ENCODE assay signal across 26 mouse cellular contexts in the genomic region with DNA sequence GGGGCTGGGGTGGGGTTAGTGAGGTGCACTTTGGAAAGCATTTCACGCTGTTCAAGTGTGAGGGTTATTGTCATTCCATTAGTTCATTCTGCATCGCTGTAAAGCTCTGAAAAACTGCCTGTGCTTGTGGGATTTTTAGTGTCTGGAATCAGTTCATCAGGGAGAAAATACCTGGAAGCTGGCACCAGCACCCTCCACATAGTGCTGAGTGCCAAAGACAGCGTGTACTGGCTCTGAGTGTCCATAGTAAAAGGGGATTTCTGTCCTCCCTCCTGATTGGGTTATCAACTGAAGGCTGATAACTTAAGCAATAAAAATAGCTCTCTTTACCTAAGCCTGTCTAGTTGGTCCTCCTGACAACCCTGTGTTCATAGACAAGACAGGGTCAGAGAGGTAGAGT. TPM values are rescaled to one million over a fixed set of nuclear protein-coding genes. Genes with fewer than 3 reads are reported as not detected.
A peak's percentile ranks its signal among the peaks of the same experiment; 100 is the strongest.
DNase-seq lines count a peak whose midpoint lies in the region; ATAC-seq and TF ChIP-seq lines count a peak whose summit lies in the region.
"Had no signal": no experiment of that assay in that cellular context is flagged by ENCODE, and none has a peak within 500 bp of the region (broad histone marks: within the 10 kb centered on the region; RNA-seq: fewer than 3 reads in every experiment).

No protein-coding gene starts in this region.

- no peaks in the 10 kb centered on the region for H3K36me3 ChIP-seq in intestine, embryonic 16.5 days (ENCODE audit: control insufficient read depth, insufficient read depth, low read length)
- H3K36me3 ChIP-seq in intestine, postnatal 0 days (ENCODE audit: control insufficient read depth, insufficient read depth), result no peaks in the 10 kb centered on the region
- H3K36me3 ChIP-seq: embryonic facial prominence, embryonic 15.5 days; forebrain, embryonic 10.5 days; G1E; heart, embryonic 10.5 days had no signal

- 55% methylated on average over 3 of the region's 3 CpGs for WGBS in intestine, embryonic 16.5 days
- 37% methylated on average over 3 of the region's 3 CpGs for WGBS in intestine, postnatal 0 days

- ATAC-seq in cerebellum, adult (ENCODE audit: insufficient number of reproducible peaks, low FRiP score, low TSS enrichment), result peak; percentile 56; the same call in 1 of the 2 replicates
- 0 out of 2 replicates have a peak, but pooled peaks have one; percentile 21 for ATAC-seq in intestine, embryonic 16.5 days
- no peak for ATAC-seq in intestine, postnatal 0 days
- ATAC-seq: CD4-positive, CD25-positive, alpha-beta regulatory T cell, adult 4 months; forebrain, embryonic 14.5 days; hindbrain, postnatal 0 days had no signal

- no peaks in the 10 kb centered on the region for H3K27me3 ChIP-seq in intestine, embryonic 16.5 days (replicated peaks; ENCODE audit: control insufficient read depth, insufficient read depth, low read length)
- no peaks in the 10 kb centered on the region for H3K27me3 ChIP-seq in intestine, postnatal 0 days (replicated peaks; ENCODE audit: control insufficient read depth, insufficient read depth, low read length)
- H3K27me3 ChIP-seq: embryonic facial prominence, embryonic 15.5 days; hindbrain, embryonic 13.5 days had no signal

- H3K4me2 ChIP-seq in intestine, embryonic 16.5 days (ENCODE audit: low read depth, low read length), result no peak overlapping the region
- H3K4me2 ChIP-seq in intestine, postnatal 0 days (replicated peaks; ENCODE audit: low read depth), result no peak overlapping the region
- H3K4me2 ChIP-seq: embryonic facial prominence, embryonic 15.5 days; hindbrain, embryonic 13.5 days had no signal

- H3K4me1 ChIP-seq in intestine, embryonic 16.5 days (ENCODE audit: control insufficient read depth, insufficient read depth, low read length), result peaks cover 2% of the 10 kb centered on the region; the same call in 1 of the 2 replicates
- no peaks in the 10 kb centered on the region for H3K4me1 ChIP-seq in intestine, postnatal 0 days (replicated peaks; ENCODE audit: control insufficient read depth, insufficient read depth, low read length)
- H3K4me1 ChIP-seq: embryonic facial prominence, embryonic 15.5 days; forebrain, embryonic 10.5 days; hindbrain, embryonic 13.5 days had no signal

- no peak overlapping the region for H3K4me3 ChIP-seq in intestine, embryonic 16.5 days (ENCODE audit: low read length)
- H3K4me3 ChIP-seq in intestine, postnatal 0 days (ENCODE audit: low read depth, low read length), result no peak overlapping the region
- H3K4me3 ChIP-seq: embryonic facial prominence, embryonic 15.5 days; erythroblast, embryonic 14.5 days; forebrain, embryonic 10.5 days; heart, embryonic 10.5 days; hindbrain, embryonic 13.5 days had no signal

- no peak for TF ChIP-seq CTCF in intestine, postnatal 0 days (IDR thresholded peaks at IDR 0.05; ENCODE audit: low read depth)

- H3K27ac ChIP-seq in intestine, embryonic 16.5 days (ENCODE audit: low read length), result no peak overlapping the region
- H3K27ac ChIP-seq in intestine, postnatal 0 days (ENCODE audit: low read depth, low read length), result no peak overlapping the region
- H3K27ac ChIP-seq: embryonic facial prominence, embryonic 15.5 days; forebrain, embryonic 10.5 days; heart, embryonic 10.5 days; hindbrain, embryonic 13.5 days; hindbrain, postnatal 0 days had no signal

- H3K9me3 ChIP-seq in intestine, embryonic 16.5 days (ENCODE audit: control insufficient read depth, low read length), result no peaks in the 10 kb centered on the region
- H3K9me3 ChIP-seq in intestine, postnatal 0 days (ENCODE audit: control insufficient read depth), result no peaks in the 10 kb centered on the region
- H3K9me3 ChIP-seq: embryonic facial prominence, embryonic 15.5 days; forebrain, embryonic 10.5 days; G1E; heart, embryonic 10.5 days; hindbrain, embryonic 13.5 days had no signal

- H3K9ac ChIP-seq in intestine, embryonic 16.5 days (ENCODE audit: low read depth, low read length), result no peak overlapping the region
- no peak overlapping the region for H3K9ac ChIP-seq in intestine, postnatal 0 days (ENCODE audit: low read depth, low read length)
- H3K9ac ChIP-seq: embryonic facial prominence, embryonic 15.5 days; hindbrain, embryonic 13.5 days had no signal

- no peak for DNase-seq in cerebellum, adult 8-10 months
- DNase-seq in cerebellum, adult 9-10 months, result peak; percentile 77
- DNase-seq in left cerebral cortex, adult 9 months (ENCODE audit: low spot score in 2 of 2), result no peak
- no peak for DNase-seq in urinary bladder, postnatal 14 days (ENCODE audit: low spot score)
- DNase-seq: adrenal gland, adult 8-10 months; adrenal gland, postnatal 36 days; B cell, adult 2 months; gastrocnemius, postnatal 36 days; heart, postnatal 10 days; kidney, adult 2 months had no signal

RNA-seq across cellular contexts. Expression of a gene that starts 8.5 kb away (rescaled TPM):
- polyA plus RNA-seq in intestine, embryonic 16.5 days (2015; fragmentation: Nextera tagmentation; extraction: Ambion mirVana), result 0.33 and 0.55 TPM in 2 replicates
- 0.12 and 0.17 TPM in 2 replicates for polyA plus RNA-seq in intestine, postnatal 0 days (2015; fragmentation: Nextera tagmentation; extraction: Ambion mirVana)
- polyA plus RNA-seq: erythroblast, embryonic 14.5 days; G1E had no signal

RNA-seq across cellular contexts. Expression of a gene that starts 33.4 kb away (rescaled TPM):
- not detected in 2 replicates for polyA plus RNA-seq in intestine, embryonic 16.5 days (2015; fragmentation: Nextera tagmentation; extraction: Ambion mirVana)
- polyA plus RNA-seq in intestine, postnatal 0 days (2015; fragmentation: Nextera tagmentation; extraction: Ambion mirVana), result not detected in 2 replicates
- polyA plus RNA-seq: brain, embryonic 14.5 days; CD4-positive, CD25-positive, alpha-beta regulatory T cell, adult 4 months; embryonic facial prominence, embryonic 11.5 days; embryonic facial prominence, embryonic 15.5 days; erythroblast, embryonic 14.5 days; forebrain, embryonic 10.5 days; forebrain, embryonic 14.5 days; G1E; heart, embryonic 10.5 days; heart, embryonic 14.5 days; hindbrain, embryonic 13.5 days; hindbrain, postnatal 0 days; intestine, embryonic 14.5 days; kidney, adult 2 months had no signal
